Mouse (Mus musculus) kidney, adult 10 weeks (tissue): ENCODE results near the gene Olfr68. TPM values are rescaled to one million over a fixed set of nuclear protein-coding genes. Genes with fewer than 3 reads are reported as not detected.

ENCODE experiments used
- polyA plus RNA-seq: library from polyadenylated mRNA; stranded (reverse); fragments of 350-450 nt; fragmentation: Illumina TruSeq; extraction: RNeasy Lipid Tissue Mini Kit (QIAGEN cat#74804); gene quantifications from one replicate; pipeline ENCODE4 v1.2.3, GENCODE M21; 2014; ENCODE audit warnings: low read depth, low replicate concordance

The Olfr68 gene
- polyA plus RNA-seq: not detected

DNA sequence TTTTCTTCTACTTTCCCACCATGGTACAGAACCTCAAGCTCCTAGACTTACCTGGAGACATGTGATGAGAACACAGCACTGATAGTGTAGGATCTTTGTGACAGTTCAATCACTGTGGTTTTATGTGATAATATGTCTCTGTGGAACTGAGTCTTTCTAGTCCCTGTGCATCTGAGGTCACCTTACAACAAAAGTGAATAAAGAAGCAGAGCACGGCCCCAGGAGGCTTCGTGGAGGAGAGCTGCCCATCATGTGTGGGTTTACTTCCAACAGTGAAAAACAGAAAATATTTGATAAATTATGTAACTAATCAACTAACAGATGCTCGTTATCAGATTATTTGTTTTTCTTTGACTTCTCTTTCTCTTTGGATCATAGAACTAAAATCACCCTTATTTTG lies at the start of gene Olfr68:
TSS of gene Olfr68 (minus strand) at position 101 of the 400 bp plus-strand sequence.

DNA sequence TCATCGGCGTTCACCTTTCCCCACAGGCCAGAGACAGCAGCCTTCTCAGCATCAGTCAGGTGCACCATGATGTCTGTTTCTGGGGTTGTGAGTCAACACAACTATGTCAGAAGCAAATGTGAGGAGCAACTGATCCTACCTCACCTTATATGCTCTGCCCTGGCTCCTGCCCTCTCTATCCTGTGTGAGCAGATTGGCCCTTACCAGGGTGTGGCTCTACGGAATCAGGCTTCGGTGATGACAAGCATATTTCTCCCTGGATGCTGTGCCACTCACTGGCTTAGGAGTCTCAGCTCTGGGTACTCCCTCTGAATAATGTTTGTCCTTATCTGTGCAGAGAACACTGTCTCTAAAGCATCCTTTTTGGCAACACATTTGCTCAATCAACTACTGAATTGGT lies 48.3 kb upstream of the Olfr68 start, which contains the start of gene Hbb-bs:
TSS of gene Hbb-bs (minus strand) at position 289 of the 400 bp plus-strand sequence.

DNA sequence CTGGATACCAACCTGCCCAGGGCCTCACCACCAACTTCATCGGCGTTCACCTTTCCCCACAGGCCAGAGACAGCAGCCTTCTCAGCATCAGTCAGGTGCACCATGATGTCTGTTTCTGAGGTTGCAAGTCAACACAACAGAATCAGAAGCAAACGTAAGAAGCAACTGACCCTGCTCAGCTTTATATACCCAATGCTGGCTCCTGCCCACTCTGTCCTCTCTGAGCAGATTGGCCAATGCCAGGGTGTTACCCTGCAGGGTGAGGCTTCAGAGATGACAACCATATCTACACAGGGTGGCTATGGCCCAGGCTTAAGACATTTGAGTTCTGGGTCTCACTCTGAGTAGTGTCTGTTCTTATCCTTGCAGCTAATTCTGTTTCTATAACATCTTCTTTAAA lies 34.3 kb upstream of the Olfr68 start, which contains the start of gene Hbb-bt:
TSS of gene Hbb-bt (minus strand) at position 231 of the 400 bp plus-strand sequence.

GRCm38 (mm10) chr7:103791721-103792120 lies 12.2 kb upstream of the Olfr68 start, which contains the start of gene Olfr67:
TSS of gene Olfr67 (minus strand) at chr7:103791821.

GRCm38 (mm10) chr7:103771494-103771893 lies 8.0 kb downstream of the Olfr68 start, which contains the start of gene Olfr69:
TSS of gene Olfr69 (minus strand) at chr7:103771594.

GRCm38 (mm10) chr7:103757233-103757632 lies 22.3 kb downstream of the Olfr68 start, which contains the start of gene Olfr630:
TSS of gene Olfr630 (minus strand) at chr7:103757333.

DNA sequence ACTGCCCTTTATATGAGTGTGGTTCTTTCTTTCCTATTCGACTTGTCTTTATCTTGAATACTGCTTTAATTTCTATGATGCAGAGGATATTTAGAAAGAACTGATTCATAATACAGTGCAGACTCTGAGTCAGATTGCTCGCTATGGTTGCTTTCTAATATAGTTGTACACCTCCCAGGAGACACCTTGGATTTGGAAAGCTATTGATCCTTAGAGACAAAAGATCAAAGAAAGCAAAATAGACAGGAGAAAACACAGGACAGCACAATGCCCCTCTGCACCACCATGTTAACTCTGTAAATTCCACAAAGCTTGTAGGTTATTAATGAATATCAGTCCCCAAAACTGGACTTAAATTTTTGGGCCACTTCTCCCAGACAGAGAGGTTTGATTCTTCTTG lies 34.7 kb downstream of the Olfr68 start, which contains the start of gene Olfr629:
TSS of gene Olfr629 (minus strand) at position 101 of the 400 bp plus-strand sequence.

GRCm38 (mm10) chr7:103730074-103730473 lies 49.4 kb downstream of the Olfr68 start, which contains the start of gene Olfr628:
TSS of gene Olfr628 (plus strand) at chr7:103730374.

Other genes starting within 250 kb of the Olfr68 start
- gene Olfr612, start 237.0 kb downstream of the Olfr68 start, polyA plus RNA-seq: not detected
- gene Olfr613, start 231.6 kb downstream of the Olfr68 start, polyA plus RNA-seq: not detected
- not detected for gene Olfr615, start 223.6 kb downstream of the Olfr68 start, polyA plus RNA-seq
- gene Olfr616, start 210.6 kb downstream of the Olfr68 start, polyA plus RNA-seq: not detected
- gene Olfr617, start 206.6 kb downstream of the Olfr68 start, polyA plus RNA-seq: not detected
- not detected for gene Olfr618, start 189.6 kb downstream of the Olfr68 start, polyA plus RNA-seq
- gene Olfr619, start 179.1 kb downstream of the Olfr68 start, polyA plus RNA-seq: not detected
- gene Olfr620, start 167.2 kb downstream of the Olfr68 start, polyA plus RNA-seq: not detected
- not detected for gene Olfr622, start 137.0 kb downstream of the Olfr68 start, polyA plus RNA-seq
- not detected for gene Olfr623, start 116.0 kb downstream of the Olfr68 start, polyA plus RNA-seq
- 0.44 TPM for gene Olfr624, start 108.5 kb downstream of the Olfr68 start, polyA plus RNA-seq
- not detected for gene Olfr625-ps1, start 97.0 kb downstream of the Olfr68 start, polyA plus RNA-seq
- gene Olfr243, start 65.0 kb downstream of the Olfr68 start, polyA plus RNA-seq: not detected
- not detected for gene Olfr628, start 49.3 kb downstream of the Olfr68 start, polyA plus RNA-seq
- not detected for gene Olfr629, start 34.8 kb downstream of the Olfr68 start, polyA plus RNA-seq
- not detected for gene Olfr630, start 22.4 kb downstream of the Olfr68 start, polyA plus RNA-seq
- not detected for gene Olfr69, start 8.1 kb downstream of the Olfr68 start, polyA plus RNA-seq
- gene Olfr67, start 12.1 kb upstream of the Olfr68 start, polyA plus RNA-seq: not detected
- gene Hbb-bt, start 34.3 kb upstream of the Olfr68 start, polyA plus RNA-seq: 7.4 TPM
- 99.3 TPM for gene Hbb-bs, start 48.4 kb upstream of the Olfr68 start, polyA plus RNA-seq
- not detected for gene Hbb-bh2, start 60.8 kb upstream of the Olfr68 start, polyA plus RNA-seq
- not detected for gene Hbb-bh1, start 63.5 kb upstream of the Olfr68 start, polyA plus RNA-seq
- not detected for gene Hbb-y, start 73.5 kb upstream of the Olfr68 start, polyA plus RNA-seq
- not detected for gene Olfr66, start 106.6 kb upstream of the Olfr68 start, polyA plus RNA-seq
- gene Olfr64, start 114.8 kb upstream of the Olfr68 start, polyA plus RNA-seq: not detected
- not detected for gene Olfr65, start 123.8 kb upstream of the Olfr68 start, polyA plus RNA-seq
- gene Olfr631, start 149.1 kb upstream of the Olfr68 start, polyA plus RNA-seq: not detected
- not detected for gene Olfr632, start 154.6 kb upstream of the Olfr68 start, polyA plus RNA-seq
- gene Olfr633, start 164.7 kb upstream of the Olfr68 start, polyA plus RNA-seq: not detected
- not detected for gene Olfr635, start 191.5 kb upstream of the Olfr68 start, polyA plus RNA-seq
- gene Olfr638, start 219.0 kb upstream of the Olfr68 start, polyA plus RNA-seq: not detected
- gene Olfr639, start 237.6 kb upstream of the Olfr68 start, polyA plus RNA-seq: not detected
- gene Olfr640, start 245.9 kb upstream of the Olfr68 start, polyA plus RNA-seq: not detected